Mouse (Mus musculus) cortical plate, adult 2 months (tissue): ENCODE results near the gene Camk1d. TPM values are rescaled to one million over a fixed set of nuclear protein-coding genes. Genes with fewer than 3 reads are reported as not detected.

Experiments used
- H3K27ac ChIP-seq: fragments of 200-500 bp; 2 replicates; pipeline ENCODE4 v1.5.1; 2012; ENCODE audit warnings: low read length, control low read depth, inconsistent platforms; ENCODE audit not compliant: insufficient read depth
- H3K4me1 ChIP-seq: fragments of 200-500 bp; 2 replicates; pipeline ENCODE4 v1.6.1; 2011; ENCODE audit warnings: low read length; ENCODE audit not compliant: control insufficient read depth, insufficient read depth
- H3K4me3 ChIP-seq: fragments of 200-500 bp; 2 replicates; pipeline ENCODE4 v1.5.1; 2011; ENCODE audit warnings: mild to moderate bottlenecking, low read length, control low read depth; ENCODE audit not compliant: insufficient read depth
- CTCF ChIP-seq: fragments of 200-500 bp; IDR thresholded peaks from 2 replicates; pipeline ENCODE4 v1.5.1; 2011; ENCODE audit warnings: mild to moderate bottlenecking, control low read depth, low read length; ENCODE audit not compliant: insufficient read depth; ENCODE audit errors: extremely low read depth
- POLR2A ChIP-seq: fragments of 200-500 bp; IDR thresholded peaks from 2 replicates; pipeline ENCODE4 v1.6.1; 2011; ENCODE audit warnings: mild to moderate bottlenecking, low read length, control low read depth; ENCODE audit not compliant: insufficient read depth; ENCODE audit errors: extremely low read depth
- polyA plus RNA-seq: library from polyadenylated mRNA; depleted of rRNA; stranded (reverse); fragments of >200 nt; gene quantifications from 2 replicates; pipeline ENCODE4 v1.2.3, GENCODE M21; 2012

The Camk1d gene
- polyA plus RNA-seq, 1 experiment: 39.9 TPM

GRCm38 (mm10) chr2:5437690-5438089 is 276.6 kb downstream of the Camk1d start:
- Histone ChIP-seq H3K27ac (no peak overlapping the region), H3K4me3 (no peak overlapping the region), H3K4me1 (peaks cover 9% of the 10 kb centered on the region)
- TF ChIP-seq POLR2A (no peak), CTCF (no peak)

GRCm38 (mm10) chr2:5435587-5436253 is 278.6 kb downstream of the Camk1d start:
- no peak for TF ChIP-seq POLR2A
- Histone ChIP-seq H3K4me3 (no peak overlapping the region), H3K27ac (no peak overlapping the region), H3K4me1 (peaks cover 7% of the 10 kb centered on the region)

GRCm38 (mm10) chr2:5431309-5431708 is 283.0 kb downstream of the Camk1d start:
- H3K4me1 ChIP-seq: peaks cover 8% of the 10 kb centered on the region
- no peak overlapping the region for H3K27ac ChIP-seq
- no peak for TF ChIP-seq POLR2A
- TF ChIP-seq CTCF: peak; percentile 45
- no peak overlapping the region for H3K4me3 ChIP-seq

DNA sequence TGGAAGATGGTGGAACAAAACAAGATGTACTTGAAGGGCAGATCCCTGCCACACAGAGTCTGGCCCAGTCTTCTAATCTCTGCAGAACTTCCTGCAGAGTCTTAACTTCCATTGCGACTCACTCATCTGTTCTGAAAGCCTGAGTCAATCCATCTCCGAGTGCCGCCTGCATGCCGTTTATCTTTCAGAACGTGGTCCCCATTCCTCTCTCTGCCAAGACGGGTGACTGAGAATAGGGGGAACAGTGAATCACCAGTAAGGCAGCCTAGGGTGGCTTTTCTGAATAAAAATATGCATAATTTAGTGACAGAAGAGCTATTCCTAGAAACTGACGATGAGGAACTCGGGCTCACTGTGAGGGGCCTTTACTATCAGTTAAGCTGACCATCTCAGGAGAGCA is 284.4 kb downstream of the Camk1d start:
- Histone ChIP-seq H3K4me1 (peaks cover 7% of the 10 kb centered on the region), H3K27ac (no peak overlapping the region), H3K4me3 (no peak overlapping the region)
- TF ChIP-seq POLR2A: no peak
- no peak for TF ChIP-seq CTCF

DNA sequence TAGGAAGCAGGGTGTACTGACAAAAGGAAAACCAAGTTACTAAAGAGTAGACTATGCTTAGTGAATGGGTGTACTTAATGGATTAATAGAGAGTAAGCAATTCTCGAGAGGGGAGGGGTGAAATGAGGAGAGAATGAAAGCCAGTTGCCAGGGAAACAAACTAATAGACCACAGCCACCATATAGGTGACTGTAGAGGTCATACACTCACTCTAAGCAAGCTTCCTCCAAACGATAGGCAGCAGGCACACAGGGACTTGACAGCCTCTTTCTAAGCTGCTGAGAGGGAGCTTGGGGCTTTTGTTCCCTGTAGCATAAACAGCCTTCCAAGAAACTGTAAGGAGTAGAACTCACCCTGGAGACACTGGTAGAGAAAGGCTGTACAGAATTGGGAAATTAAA is 288.2 kb downstream of the Camk1d start:
- Histone ChIP-seq H3K27ac (no peak overlapping the region), H3K4me1 (peaks cover 5% of the 10 kb centered on the region), H3K4me3 (no peak overlapping the region)
- TF ChIP-seq POLR2A: no peak
- no peak for TF ChIP-seq CTCF

DNA sequence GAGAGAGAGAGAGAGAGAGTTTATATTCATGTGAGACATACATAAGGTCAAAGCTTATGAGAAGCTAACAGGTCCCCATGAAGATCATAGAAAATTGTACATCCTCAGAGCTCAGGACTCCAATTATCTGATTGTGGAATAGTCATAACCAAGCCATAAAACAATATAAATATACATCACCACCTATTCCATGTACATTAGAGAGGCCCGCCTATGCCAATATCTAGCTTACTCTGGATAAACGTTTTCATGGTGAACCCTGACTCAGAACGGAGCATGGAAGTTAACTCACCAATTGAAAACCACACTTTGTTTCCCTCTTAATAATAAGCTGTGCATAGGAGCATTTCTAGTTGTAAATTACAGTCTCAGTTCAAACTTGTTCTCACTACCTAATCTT is 288.7 kb downstream of the Camk1d start:
- TF ChIP-seq POLR2A: no peak
- TF ChIP-seq CTCF: no peak
- H3K4me3 ChIP-seq: no peak overlapping the region
- peaks cover 5% of the 10 kb centered on the region for H3K4me1 ChIP-seq
- H3K27ac ChIP-seq: no peak overlapping the region

- TF ChIP-seq CTCF (no peak), POLR2A (no peak)
- no peak overlapping the region for H3K4me3 ChIP-seq
- no peak overlapping the region for H3K27ac ChIP-seq
- peaks cover 3% of the 10 kb centered on the region for H3K4me1 ChIP-seq
These were observed 293.6 kb downstream of the Camk1d start for GRCm38 (mm10) chr2:5420621-5421196.

DNA sequence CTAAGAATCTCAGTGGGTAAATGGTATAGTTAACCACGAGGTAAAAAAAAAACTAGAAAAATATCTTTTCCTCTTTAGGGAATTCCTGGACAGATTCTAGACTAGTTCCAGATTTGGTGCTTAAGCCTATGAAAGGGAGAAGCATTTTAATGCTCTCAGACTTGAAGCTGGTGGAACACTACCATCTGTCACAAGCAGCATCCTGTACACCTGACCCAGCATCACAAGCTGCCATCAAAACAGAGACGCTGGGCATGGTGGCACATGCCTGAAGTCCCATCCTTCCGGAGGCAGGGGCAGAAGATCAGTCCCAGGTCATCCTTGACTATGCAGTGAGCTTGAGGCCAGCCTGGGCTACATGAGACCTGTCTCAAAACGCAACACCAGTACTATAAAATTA is 295.5 kb downstream of the Camk1d start:
- no peak for TF ChIP-seq POLR2A
- no peak for TF ChIP-seq CTCF
- no peak overlapping the region for H3K4me3 ChIP-seq
- no peak overlapping the region for H3K27ac ChIP-seq
- H3K4me1 ChIP-seq: peaks cover 3% of the 10 kb centered on the region

DNA sequence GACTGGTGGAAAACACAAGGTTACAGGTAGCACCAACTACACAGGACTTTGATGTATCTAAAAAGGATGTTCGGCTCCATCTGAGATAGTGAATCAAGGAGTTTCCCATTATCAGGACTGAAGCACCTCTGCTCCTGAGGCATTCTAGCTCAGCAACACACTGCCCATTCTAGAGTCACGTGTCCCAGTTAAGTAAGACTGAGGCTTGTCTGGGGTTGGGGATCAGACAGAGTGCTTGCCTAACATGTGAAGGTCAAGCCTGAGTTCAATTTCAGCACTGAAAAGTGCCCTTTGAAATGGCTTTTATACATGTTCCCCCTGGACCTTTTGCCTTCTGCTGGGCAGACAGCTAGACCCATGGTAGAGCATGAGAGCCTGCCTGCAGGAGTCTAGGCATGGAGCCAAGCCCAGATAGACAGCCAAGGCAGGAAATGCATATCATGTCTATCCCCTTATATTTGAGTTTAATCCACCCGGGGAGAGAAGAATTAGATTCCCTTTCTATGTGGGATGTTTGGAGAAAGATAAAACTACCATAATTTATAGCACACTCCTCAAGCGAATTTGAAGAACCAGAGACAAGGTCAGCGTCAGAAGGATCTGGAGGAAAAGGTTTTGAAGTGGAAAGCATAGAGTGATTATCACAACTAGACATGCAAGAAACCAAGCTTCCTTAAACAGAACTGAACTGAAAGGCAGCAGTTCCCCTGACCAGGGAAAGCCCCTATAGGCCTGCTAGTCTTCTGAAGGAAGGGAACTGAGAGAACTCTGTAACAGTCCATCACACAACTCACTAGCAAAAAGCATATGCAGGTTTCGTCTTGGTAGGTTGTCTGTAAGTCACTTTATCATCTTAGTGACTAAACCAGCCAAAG is 296.9 kb downstream of the Camk1d start:
- peaks cover 3% of the 10 kb centered on the region for H3K4me1 ChIP-seq
- no peak overlapping the region for H3K4me3 ChIP-seq
- no peak for TF ChIP-seq CTCF
- no peak for TF ChIP-seq POLR2A
- no peak overlapping the region for H3K27ac ChIP-seq
